Mouse (Mus musculus) neural tube, embryonic 10.5 days (tissue): ENCODE measurements around the gene Gm14085.
A peak's percentile ranks its signal among the peaks of the same experiment; 100 is the strongest.
"Not testable (repeated sequence)": the region's sequence is repeated elsewhere in the genome, so short reads cannot be mapped to it uniquely, and the experiment has no call there.

Experiments
- DNase-seq: peaks from one replicate; pipeline ENCODE4 v3.0.0-alpha.2; 2017; ENCODE audit warnings: low spot score; ENCODE audit errors: extremely low spot score

Gm14085 gene

GRCm38 (mm10) chr2:122484641-122485040 is at the start of gene Gm14085:
Gene Gm14085 (plus strand): TSS chr2:122484941.
- DNase-seq: no peak

- DNase-seq: not testable (repeated sequence)
Observed at GRCm38 (mm10) chr2:122438706-122439482, 45.8 kb upstream of the Gm14085 start.

- DNase-seq: not testable (repeated sequence)
Observed at GRCm38 (mm10) chr2:122440521-122440920, 44.2 kb upstream of the Gm14085 start.

GRCm38 (mm10) chr2:122441000-122441933 is 43.5 kb upstream of the Gm14085 start:
- no peak for DNase-seq

- no peak for DNase-seq
Observed at GRCm38 (mm10) chr2:122450351-122450750, 34.4 kb upstream of the Gm14085 start.

- no peak for DNase-seq
Observed at GRCm38 (mm10) chr2:122452426-122452825, 32.3 kb upstream of the Gm14085 start.

GRCm38 (mm10) chr2:122466901-122467300 is 17.8 kb upstream of the Gm14085 start:
- DNase-seq: no peak

GRCm38 (mm10) chr2:122467351-122468013 is 17.3 kb upstream of the Gm14085 start:
- peak; percentile 92 for DNase-seq

- DNase-seq: no peak
Observed at GRCm38 (mm10) chr2:122469221-122469620, 15.5 kb upstream of the Gm14085 start.

- DNase-seq: no peak
Observed at GRCm38 (mm10) chr2:122476585-122476984, 8.2 kb upstream of the Gm14085 start.

GRCm38 (mm10) chr2:122483787-122484186 is 954 bp upstream of the Gm14085 start:
- not testable (repeated sequence) for DNase-seq

- not testable (repeated sequence) for DNase-seq
Observed at GRCm38 (mm10) chr2:122485654-122486053, 913 bp downstream of the Gm14085 start.

GRCm38 (mm10) chr2:122486122-122486521 is 1.4 kb downstream of the Gm14085 start:
- not testable (repeated sequence) for DNase-seq

GRCm38 (mm10) chr2:122486674-122487073 is 1.9 kb downstream of the Gm14085 start:
- no peak for DNase-seq

GRCm38 (mm10) chr2:122529696-122530095 is 45.0 kb downstream of the Gm14085 start:
- DNase-seq: not testable (repeated sequence)

- no peak for DNase-seq
Observed at GRCm38 (mm10) chr2:122531290-122531689, 46.5 kb downstream of the Gm14085 start.

GRCm38 (mm10) chr2:122531726-122532125 is 47.0 kb downstream of the Gm14085 start:
- DNase-seq: no peak

- no peak for DNase-seq
Observed at GRCm38 (mm10) chr2:122532136-122532801, 47.5 kb downstream of the Gm14085 start.

- no peak for DNase-seq
Observed at GRCm38 (mm10) chr2:122532802-122533186, 48.1 kb downstream of the Gm14085 start.

GRCm38 (mm10) chr2:122533378-122533777 is 48.6 kb downstream of the Gm14085 start:
- no peak for DNase-seq

- DNase-seq: no peak
Observed at GRCm38 (mm10) chr2:122534671-122535070, 49.9 kb downstream of the Gm14085 start.
